Mouse (Mus musculus) splenic B cell, adult 2 months (primary cell): ENCODE measurements around the gene Foxj3.

ENCODE experiments used
- DNase-seq: peaks from one replicate; pipeline ENCODE4 v3.0.0-alpha.2; 2011; ENCODE audit warnings: low read depth, low spot score
- H3K27me3 ChIP-seq: 2 replicates; pipeline ENCODE4 v1.6.1; 2012; ENCODE audit warnings: mild to moderate bottlenecking, low read length, moderate library complexity, mixed read lengths; ENCODE audit not compliant: control insufficient read depth, poor library complexity, insufficient read depth, severe bottlenecking
- H3K36me3 ChIP-seq: 2 replicates; pipeline ENCODE4 v1.6.1; 2012; ENCODE audit warnings: mild to moderate bottlenecking, low read length, moderate library complexity, mixed read lengths; ENCODE audit not compliant: control insufficient read depth, poor library complexity, insufficient read depth, severe bottlenecking

Gene Foxj3

GRCm38 (mm10) chr4:119668596-119668995 lies 131.8 kb downstream of the Foxj3 start:
- no peaks in the 10 kb centered on the region for H3K27me3 ChIP-seq
- no peak for DNase-seq
- H3K36me3 ChIP-seq, result no peaks in the 10 kb centered on the region

GRCm38 (mm10) chr4:119669356-119670209 lies 132.8 kb downstream of the Foxj3 start:
- Histone ChIP-seq H3K36me3 (no peaks in the 10 kb centered on the region), H3K27me3 (no peaks in the 10 kb centered on the region)
- peak; percentile 80 for DNase-seq

GRCm38 (mm10) chr4:119670210-119670555 lies 133.4 kb downstream of the Foxj3 start:
- Histone ChIP-seq H3K27me3 (no peaks in the 10 kb centered on the region), H3K36me3 (no peaks in the 10 kb centered on the region)
- DNase-seq, result peak; percentile 14

- Histone ChIP-seq H3K27me3 (no peaks in the 10 kb centered on the region), H3K36me3 (no peaks in the 10 kb centered on the region)
- no peak for DNase-seq
These were observed 133.9 kb downstream of the Foxj3 start for GRCm38 (mm10) chr4:119670736-119671135.

GRCm38 (mm10) chr4:119671164-119671563 lies 134.4 kb downstream of the Foxj3 start:
- DNase-seq, result no peak
- Histone ChIP-seq H3K27me3 (no peaks in the 10 kb centered on the region), H3K36me3 (no peaks in the 10 kb centered on the region)

GRCm38 (mm10) chr4:119672685-119673084 lies 135.9 kb downstream of the Foxj3 start:
- DNase-seq, result peak; percentile 42
- Histone ChIP-seq H3K36me3 (no peaks in the 10 kb centered on the region), H3K27me3 (no peaks in the 10 kb centered on the region)
